Mouse (Mus musculus) thymus, postnatal 14 days (tissue): ENCODE results near the gene Klhdc2.

Experiments used
- DNase-seq: peaks from one replicate; pipeline ENCODE4 v3.0.0; 2021

Gene Klhdc2

GRCm38 (mm10) chr12:69296511-69297410 is at the start of gene Klhdc2:
Klhdc2 (plus strand) TSS chr12:69296681.
- DNase-seq = peak; percentile 56

- no peak for DNase-seq
Observed at GRCm38 (mm10) chr12:69249766-69250165, 46.7 kb upstream of the Klhdc2 start.

- DNase-seq = no peak
Observed at GRCm38 (mm10) chr12:69250756-69251155, 45.7 kb upstream of the Klhdc2 start.

GRCm38 (mm10) chr12:69253806-69254205 is 42.7 kb upstream of the Klhdc2 start:
- DNase-seq = no peak

GRCm38 (mm10) chr12:69257836-69258235 is 38.6 kb upstream of the Klhdc2 start:
- DNase-seq = peak; percentile 67

GRCm38 (mm10) chr12:69262251-69262650 is 34.2 kb upstream of the Klhdc2 start:
- no peak for DNase-seq

GRCm38 (mm10) chr12:69265031-69265430 is 31.4 kb upstream of the Klhdc2 start:
- no peak for DNase-seq

- no peak for DNase-seq
Observed at GRCm38 (mm10) chr12:69267956-69268632, 28.4 kb upstream of the Klhdc2 start.

GRCm38 (mm10) chr12:69268956-69269355 is 27.5 kb upstream of the Klhdc2 start:
- DNase-seq = no peak

GRCm38 (mm10) chr12:69279931-69280469 is 16.5 kb upstream of the Klhdc2 start:
- no peak for DNase-seq

GRCm38 (mm10) chr12:69280915-69281314 is 15.6 kb upstream of the Klhdc2 start:
- DNase-seq = no peak

GRCm38 (mm10) chr12:69283146-69283545 is 13.3 kb upstream of the Klhdc2 start:
- no peak for DNase-seq

- no peak for DNase-seq
Observed at GRCm38 (mm10) chr12:69287535-69287934, 8.9 kb upstream of the Klhdc2 start.

GRCm38 (mm10) chr12:69288699-69289098 is 7.8 kb upstream of the Klhdc2 start:
- no peak for DNase-seq

- no peak for DNase-seq
Observed at GRCm38 (mm10) chr12:69292401-69292800, 4.1 kb upstream of the Klhdc2 start.

- no peak for DNase-seq
Observed at GRCm38 (mm10) chr12:69293815-69294214, 2.7 kb upstream of the Klhdc2 start.

- DNase-seq = peak; percentile 7
Observed at GRCm38 (mm10) chr12:69294936-69295335, 1.5 kb upstream of the Klhdc2 start.

GRCm38 (mm10) chr12:69295651-69296050 is 830 bp upstream of the Klhdc2 start:
- DNase-seq = no peak

GRCm38 (mm10) chr12:69297411-69298150 is 1.1 kb downstream of the Klhdc2 start:
- DNase-seq = no peak

- no peak for DNase-seq
Observed at GRCm38 (mm10) chr12:69298281-69298680, 1.8 kb downstream of the Klhdc2 start.

GRCm38 (mm10) chr12:69299231-69299630 is 2.8 kb downstream of the Klhdc2 start:
- no peak for DNase-seq

GRCm38 (mm10) chr12:69299831-69300230 is 3.4 kb downstream of the Klhdc2 start:
- no peak for DNase-seq

- DNase-seq = no peak
Observed at GRCm38 (mm10) chr12:69300391-69300790, 3.9 kb downstream of the Klhdc2 start.
